Mouse (Mus musculus): Measurements from ENCODE around the gene Heph. TPM values are rescaled to one million over a fixed set of nuclear protein-coding genes. Genes with fewer than 3 reads are reported as not detected.
"Not testable (repeated sequence)": the region's sequence is repeated elsewhere in the genome, so short reads cannot be mapped to it uniquely, and the experiment has no call there.

The Heph gene
- polyA plus RNA-seq (2015; fragmentation: Nextera tagmentation; extraction: Ambion mirVana): 10.9 and 11.5 TPM in 2 replicates

DNA sequence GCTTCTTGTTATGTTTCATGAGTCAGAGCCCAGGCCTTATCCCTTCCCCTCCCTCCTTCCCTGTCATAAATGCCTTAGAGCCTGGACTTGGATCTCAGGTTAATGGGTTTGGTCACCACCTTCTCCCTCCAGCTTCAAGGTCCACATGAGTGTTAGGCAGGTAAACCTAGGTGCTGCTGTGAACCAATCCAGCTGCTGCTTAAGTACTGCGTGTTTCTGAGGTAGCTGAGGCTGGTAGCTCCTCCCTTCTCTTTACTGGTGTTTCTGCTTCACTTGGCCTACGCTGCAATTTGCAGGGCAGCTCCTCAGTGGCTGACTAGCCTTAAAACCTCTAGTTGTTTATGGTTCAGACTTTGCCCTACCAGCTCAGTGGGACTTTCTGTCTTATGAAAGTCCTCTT lies at the start of gene Heph:
Gene Heph (plus strand): TSS at position 211 of the 400 bp plus-strand sequence.
- H3K4me1 ChIP-seq (ENCODE audit: control insufficient read depth, insufficient read depth, low read length): no peaks in the 10 kb centered on the region
- WGBS: 50% methylated on average over 2 of the region's 2 CpGs
- H3K9me3 ChIP-seq (replicated peaks; ENCODE audit: control insufficient read depth, low read length): no peaks in the 10 kb centered on the region
- no peak within 1 kb of the TSS for H3K9ac ChIP-seq (ENCODE audit: low read length)
- ATAC-seq (ENCODE audit: insufficient read depth, low FRiP score): peak; percentile 85
- H3K27ac ChIP-seq (ENCODE audit: low read length): no peak within 1 kb of the TSS
- H3K36me3 ChIP-seq (ENCODE audit: control insufficient read depth, insufficient read depth, low read length): no peaks in the 10 kb centered on the region
- H3K27me3 ChIP-seq (ENCODE audit: control insufficient read depth, insufficient read depth, low read length): no peaks in the 10 kb centered on the region
- H3K4me2 ChIP-seq (ENCODE audit: low read depth, low read length): peak within 1 kb of the TSS; percentile 38; the same call in 1 of the 2 replicates
- H3K4me3 ChIP-seq (replicated peaks; ENCODE audit: low read length): peak within 1 kb of the TSS; percentile 43

DNA sequence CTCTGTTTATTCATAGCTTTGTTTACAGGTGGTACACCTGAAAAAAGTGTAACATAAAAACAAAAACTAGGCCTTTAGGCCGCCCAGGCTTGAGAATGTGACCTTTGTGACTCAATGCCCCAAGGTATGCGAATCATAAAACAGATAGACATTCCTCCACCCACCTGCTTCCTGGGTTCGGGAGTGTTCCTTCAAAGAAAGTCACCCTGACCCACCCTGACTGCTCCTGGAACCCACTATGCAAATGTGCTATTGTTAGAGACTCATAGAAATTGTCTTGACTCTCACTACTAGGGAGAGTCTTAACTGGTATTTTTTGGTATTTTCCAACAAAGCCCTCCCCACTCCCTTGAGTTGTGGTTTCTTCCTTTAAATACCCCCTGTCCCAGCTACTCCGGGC lies 39.8 kb upstream of the Heph start:
- not testable (repeated sequence) for H3K9ac ChIP-seq (ENCODE audit: low read length); H3K4me1 ChIP-seq (ENCODE audit: control insufficient read depth, insufficient read depth, low read length); H3K36me3 ChIP-seq (ENCODE audit: control insufficient read depth, insufficient read depth, low read length); ATAC-seq (ENCODE audit: insufficient read depth, low FRiP score); H3K9me3 ChIP-seq (replicated peaks; ENCODE audit: control insufficient read depth, low read length); H3K4me2 ChIP-seq (ENCODE audit: low read depth, low read length); H3K27me3 ChIP-seq (ENCODE audit: control insufficient read depth, insufficient read depth, low read length); H3K27ac ChIP-seq (ENCODE audit: low read length); H3K4me3 ChIP-seq (replicated peaks; ENCODE audit: low read length)
- WGBS: 71% methylated on average over 4 of the region's 4 CpGs

DNA sequence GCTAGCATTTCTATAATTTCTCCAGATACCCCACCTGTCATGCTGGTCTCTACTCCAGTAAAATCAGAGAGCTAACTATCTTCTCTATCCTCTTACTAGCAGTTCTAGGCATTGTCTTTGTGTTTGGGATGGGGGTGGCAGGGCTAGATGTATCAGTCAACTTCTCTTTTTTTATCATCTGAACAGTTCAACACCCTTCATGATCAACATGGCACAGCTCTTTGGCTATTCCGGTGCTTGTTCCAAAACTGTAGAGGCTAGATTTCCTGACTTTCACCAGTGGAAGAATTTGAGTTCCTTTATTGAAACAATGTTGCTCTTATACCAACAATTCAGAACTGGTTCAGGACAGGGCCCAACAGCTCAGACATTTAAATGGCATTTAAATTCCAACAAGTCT lies 38.2 kb upstream of the Heph start:
- no peaks in the 10 kb centered on the region for H3K27me3 ChIP-seq (ENCODE audit: control insufficient read depth, insufficient read depth, low read length)
- H3K36me3 ChIP-seq (ENCODE audit: control insufficient read depth, insufficient read depth, low read length): no peaks in the 10 kb centered on the region
- H3K9me3 ChIP-seq (replicated peaks; ENCODE audit: control insufficient read depth, low read length): no peaks in the 10 kb centered on the region
- 84% methylated on average over 1 of the region's 1 CpGs for WGBS
- H3K27ac ChIP-seq (ENCODE audit: low read length): no peak overlapping the region
- no peak overlapping the region for H3K4me3 ChIP-seq (replicated peaks; ENCODE audit: low read length)
- no peak for ATAC-seq (ENCODE audit: insufficient read depth, low FRiP score)
- no peak overlapping the region for H3K9ac ChIP-seq (ENCODE audit: low read length)
- no peak overlapping the region for H3K4me2 ChIP-seq (ENCODE audit: low read depth, low read length)
- H3K4me1 ChIP-seq (ENCODE audit: control insufficient read depth, insufficient read depth, low read length): no peaks in the 10 kb centered on the region

DNA sequence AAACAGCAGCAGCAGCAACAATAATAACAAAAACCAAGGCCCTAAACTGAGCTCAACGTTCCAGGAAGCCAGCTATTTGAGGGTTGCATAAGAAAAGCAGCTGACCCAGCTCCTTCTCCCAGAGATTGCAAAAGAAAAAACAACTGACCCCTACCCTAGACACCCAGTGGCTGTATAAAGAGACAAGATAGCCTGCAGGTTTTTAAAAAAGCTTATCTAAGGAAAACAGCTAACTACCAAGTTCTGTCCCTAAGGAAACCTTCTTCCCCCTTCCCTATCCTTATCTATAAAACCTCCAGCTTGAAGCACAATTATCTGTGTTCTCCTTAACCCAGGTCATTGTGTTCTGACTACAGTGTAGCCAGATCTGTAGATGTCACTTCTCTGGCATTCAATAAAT lies 37.4 kb upstream of the Heph start:
- WGBS: 53% methylated on average over 1 of the region's 1 CpGs
- Histone ChIP-seq H3K36me3 (ENCODE audit: control insufficient read depth, insufficient read depth, low read length) (no peaks in the 10 kb centered on the region), H3K9ac (ENCODE audit: low read length) (no peak overlapping the region), H3K4me2 (ENCODE audit: low read depth, low read length) (no peak overlapping the region), H3K4me1 (ENCODE audit: control insufficient read depth, insufficient read depth, low read length) (no peaks in the 10 kb centered on the region), H3K27ac (ENCODE audit: low read length) (no peak overlapping the region), H3K9me3 (replicated peaks; ENCODE audit: control insufficient read depth, low read length) (no peaks in the 10 kb centered on the region), H3K27me3 (ENCODE audit: control insufficient read depth, insufficient read depth, low read length) (no peaks in the 10 kb centered on the region), H3K4me3 (replicated peaks; ENCODE audit: low read length) (no peak overlapping the region)
- no peak for ATAC-seq (ENCODE audit: insufficient read depth, low FRiP score)

DNA sequence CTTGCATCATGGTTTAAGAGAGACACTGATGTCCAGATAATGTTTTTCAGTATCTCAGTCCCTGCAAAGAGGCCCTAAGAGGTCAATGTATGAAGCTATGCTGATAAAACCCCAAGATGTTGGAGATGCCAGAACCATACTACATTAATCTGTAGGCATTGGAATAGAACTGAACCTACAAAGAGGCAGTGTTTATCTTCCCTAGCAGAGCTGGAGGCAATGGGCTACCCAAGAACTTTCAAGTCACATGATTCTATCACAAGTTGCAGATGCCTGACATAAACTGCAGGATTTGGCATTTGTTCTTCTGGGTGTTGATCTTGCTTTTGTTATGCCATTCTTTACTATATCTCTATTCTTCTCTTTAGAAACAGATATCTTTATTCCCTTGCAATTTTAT lies 35.8 kb upstream of the Heph start:
- H3K27me3 ChIP-seq (ENCODE audit: control insufficient read depth, insufficient read depth, low read length): no peaks in the 10 kb centered on the region
- H3K9me3 ChIP-seq (replicated peaks; ENCODE audit: control insufficient read depth, low read length): no peaks in the 10 kb centered on the region
- no peak overlapping the region for H3K4me2 ChIP-seq (ENCODE audit: low read depth, low read length)
- H3K27ac ChIP-seq (ENCODE audit: low read length): no peak overlapping the region
- H3K4me1 ChIP-seq (ENCODE audit: control insufficient read depth, insufficient read depth, low read length): no peaks in the 10 kb centered on the region
- no peaks in the 10 kb centered on the region for H3K36me3 ChIP-seq (ENCODE audit: control insufficient read depth, insufficient read depth, low read length)
- no peak overlapping the region for H3K9ac ChIP-seq (ENCODE audit: low read length)
- ATAC-seq (ENCODE audit: insufficient read depth, low FRiP score): no peak
- no peak overlapping the region for H3K4me3 ChIP-seq (replicated peaks; ENCODE audit: low read length)

DNA sequence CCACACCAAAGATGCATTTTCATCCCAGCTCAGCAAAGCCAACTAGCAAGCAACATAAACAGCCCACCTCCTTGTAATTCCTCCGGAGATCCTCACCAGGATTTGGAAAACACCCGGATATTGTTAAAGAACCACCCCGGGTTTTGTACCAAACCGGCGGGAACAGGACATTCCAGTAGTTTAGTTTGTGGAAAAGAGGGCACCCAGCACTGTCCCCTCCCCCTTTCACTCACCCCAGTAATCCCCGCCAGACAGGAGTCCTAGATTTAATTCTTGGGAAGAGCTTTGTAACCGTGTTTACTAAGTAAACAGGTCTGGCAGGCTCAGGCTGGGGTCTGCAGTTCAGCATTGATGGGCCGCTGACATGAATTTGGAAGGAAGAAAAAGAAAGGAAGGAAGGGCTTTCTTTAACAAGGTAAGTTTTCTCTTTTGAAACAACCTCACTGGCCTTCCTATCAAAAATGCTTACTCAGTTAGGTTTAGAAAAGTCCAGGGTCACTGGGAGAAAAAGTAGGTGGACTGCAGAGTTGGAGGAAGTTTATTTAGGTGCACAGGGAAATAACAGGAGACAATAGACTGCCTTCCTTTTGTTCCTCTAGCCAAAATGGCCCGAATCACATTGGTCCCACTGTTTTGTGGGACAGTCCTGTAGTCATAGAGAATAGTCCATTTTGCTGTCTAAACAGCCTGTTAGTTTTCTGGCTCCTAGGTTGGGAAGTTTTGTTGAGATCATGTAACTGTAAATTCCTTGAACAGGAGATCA lies 1.2 kb downstream of the Heph start, which contains the start of gene Hsf3:
Gene Hsf3 (minus strand): TSS at position 94 of the 763 bp plus-strand sequence.
- Histone ChIP-seq H3K36me3 (ENCODE audit: control insufficient read depth, insufficient read depth, low read length) (no peaks in the 10 kb centered on the region), H3K9ac (ENCODE audit: low read length) (peak within 1 kb of the TSS; percentile 47), H3K9me3 (replicated peaks; ENCODE audit: control insufficient read depth, low read length) (no peaks in the 10 kb centered on the region), H3K4me1 (ENCODE audit: control insufficient read depth, insufficient read depth, low read length) (no peaks in the 10 kb centered on the region), H3K4me3 (replicated peaks; ENCODE audit: low read length) (peak within 1 kb of the TSS; percentile 43), H3K4me2 (ENCODE audit: low read depth, low read length) (peak within 1 kb of the TSS; percentile 38), H3K27me3 (ENCODE audit: control insufficient read depth, insufficient read depth, low read length) (no peaks in the 10 kb centered on the region), H3K27ac (ENCODE audit: low read length) (no peak within 1 kb of the TSS)
- ATAC-seq (ENCODE audit: insufficient read depth, low FRiP score): no peak
- WGBS: 17% methylated on average over 9 of the region's 9 CpGs

DNA sequence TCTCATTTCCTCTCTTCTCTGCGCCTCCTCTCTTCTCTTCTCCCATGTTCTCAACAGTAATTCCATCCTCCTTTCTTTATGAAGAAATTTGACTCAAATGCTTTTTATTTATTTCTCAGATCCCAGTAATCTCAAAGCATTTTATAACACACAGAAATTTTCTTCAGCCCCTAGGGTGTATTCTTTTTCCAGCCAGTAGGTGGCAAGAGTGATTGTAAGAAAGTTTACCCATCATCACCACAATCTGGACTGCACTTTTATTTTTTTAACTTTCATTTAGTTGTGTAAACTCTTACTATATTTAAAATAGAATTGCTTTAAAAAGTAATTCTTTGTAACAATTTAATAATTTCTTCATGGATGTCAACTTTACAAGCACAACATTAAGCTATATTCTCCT lies 46.4 kb downstream of the Heph start:
- Histone ChIP-seq H3K4me2 (ENCODE audit: low read depth, low read length) (no peak overlapping the region), H3K9me3 (replicated peaks; ENCODE audit: control insufficient read depth, low read length) (no peaks in the 10 kb centered on the region), H3K36me3 (ENCODE audit: control insufficient read depth, insufficient read depth, low read length) (no peaks in the 10 kb centered on the region), H3K27me3 (ENCODE audit: control insufficient read depth, insufficient read depth, low read length) (no peaks in the 10 kb centered on the region), H3K4me1 (ENCODE audit: control insufficient read depth, insufficient read depth, low read length) (no peaks in the 10 kb centered on the region), H3K27ac (ENCODE audit: low read length) (no peak overlapping the region), H3K4me3 (replicated peaks; ENCODE audit: low read length) (no peak overlapping the region), H3K9ac (ENCODE audit: low read length) (no peak overlapping the region)
- WGBS: 74% methylated on average over 1 of the region's 1 CpGs
- no peak for ATAC-seq (ENCODE audit: insufficient read depth, low FRiP score)

Other genes with a start within 250 kb of the Heph start
- 0.15 TPM in 1 of 2 replicates, not detected in the other for gene Vsig4, start 161.9 kb upstream of the Heph start, polyA plus RNA-seq (2015; fragmentation: Nextera tagmentation; extraction: Ambion mirVana)
- gene Hsf3, start 935 bp downstream of the Heph start, polyA plus RNA-seq (2015; fragmentation: Nextera tagmentation; extraction: Ambion mirVana): 0.10 TPM in 1 of 2 replicates, not detected in the other